Mouse (Mus musculus) liver, embryonic 12.5 days (tissue): Measurements from ENCODE around the gene Snph. TPM values are rescaled to one million over a fixed set of nuclear protein-coding genes. Genes with fewer than 3 reads are reported as not detected.
"Not testable (repeated sequence)": the region's sequence is repeated elsewhere in the genome, so short reads cannot be mapped to it uniquely, and the experiment has no call there.

Experiments used
- ATAC-seq: fragments of 200-750 bp; cut with Nextera tagmentation; 2 replicates; pipeline ENCODE4 v1.8.0; 2017; ENCODE audit warnings: moderate number of reproducible peaks, mild to moderate bottlenecking, moderate library complexity
- H3K27ac ChIP-seq: fragments of 300-500 bp; sonication (generic); 2 replicates; pipeline ENCODE4 v1.5.1; 2016; ENCODE audit warnings: mild to moderate bottlenecking
- H3K27me3 ChIP-seq: fragments of 300-500 bp; sonication (generic); replicated peaks from 2 replicates; pipeline ENCODE4 v1.6.1; 2016; ENCODE audit warnings: mild to moderate bottlenecking, moderate library complexity
- H3K36me3 ChIP-seq: fragments of 300-500 bp; sonication (generic); 2 replicates; pipeline ENCODE4 v1.6.1; 2016; ENCODE audit warnings: mild to moderate bottlenecking, moderate library complexity
- H3K4me1 ChIP-seq: fragments of 300-500 bp; sonication (generic); 2 replicates; pipeline ENCODE4 v1.6.1; 2016
- H3K4me2 ChIP-seq: fragments of 300-500 bp; sonication (generic); 2 replicates; pipeline ENCODE4 v1.6.1; 2016; ENCODE audit warnings: mild to moderate bottlenecking, moderate library complexity
- H3K4me3 ChIP-seq: fragments of 300-500 bp; sonication (generic); 2 replicates; pipeline ENCODE4 v1.5.1; 2016; ENCODE audit warnings: mild to moderate bottlenecking, moderate library complexity
- H3K9ac ChIP-seq: fragments of 300-500 bp; sonication (generic); 2 replicates; pipeline ENCODE4 v1.6.1; 2016; ENCODE audit warnings: mild to moderate bottlenecking, moderate library complexity
- H3K9me3 ChIP-seq: fragments of 300-500 bp; sonication (generic); replicated peaks from 2 replicates; pipeline ENCODE4 v1.6.1; 2016; ENCODE audit warnings: mild to moderate bottlenecking, moderate library complexity
- WGBS: fragments of 180-500 bp; shearing (Covaris S2); methylation state at CpG from one replicate; pipeline ENCODE4 v1.1.7; 2016; ENCODE audit not compliant: insufficient replicate concordance; 5-methylcytosine and 5-hydroxymethylcytosine counted together
- polyA plus RNA-seq: library from polyadenylated mRNA; unstranded; fragments of >200 nt; fragmentation: Nextera tagmentation; extraction: Ambion mirVana; gene quantifications from 2 replicates; pipeline ENCODE4 v1.2.1, GENCODE M21; 2016

Gene Snph
- polyA plus RNA-seq, 1 experiment from 2014 or later: 0.04 TPM

GRCm38 (mm10) chr2:151629310-151629709 is 3.1 kb downstream of the Snph start:
- Histone ChIP-seq H3K4me1 (no peaks in the 10 kb centered on the region), H3K9ac (no peak overlapping the region), H3K9me3 (no peaks in the 10 kb centered on the region), H3K4me3 (no peak overlapping the region), H3K4me2 (no peak overlapping the region), H3K27me3 (peaks cover 56% of the 10 kb centered on the region), H3K27ac (no peak overlapping the region), H3K36me3 (no peaks in the 10 kb centered on the region)
- ATAC-seq: no peak
- 49% methylated on average over 7 of the region's 7 CpGs for WGBS

GRCm38 (mm10) chr2:151628011-151628410 is 4.4 kb downstream of the Snph start:
- Histone ChIP-seq H3K9me3 (no peaks in the 10 kb centered on the region), H3K36me3 (no peaks in the 10 kb centered on the region), H3K4me3 (no peak overlapping the region), H3K9ac (no peak overlapping the region), H3K27ac (no peak overlapping the region), H3K27me3 (peaks cover 49% of the 10 kb centered on the region), H3K4me2 (no peak overlapping the region), H3K4me1 (no peaks in the 10 kb centered on the region)
- 68% methylated on average over 3 of the region's 3 CpGs for WGBS
- ATAC-seq: no peak

GRCm38 (mm10) chr2:151626296-151626695 is 6.1 kb downstream of the Snph start:
- Histone ChIP-seq H3K9ac (no peak overlapping the region), H3K27me3 (peaks cover 32% of the 10 kb centered on the region), H3K4me3 (no peak overlapping the region), H3K4me2 (no peak overlapping the region), H3K9me3 (no peaks in the 10 kb centered on the region), H3K4me1 (no peaks in the 10 kb centered on the region), H3K27ac (no peak overlapping the region), H3K36me3 (no peaks in the 10 kb centered on the region)
- WGBS: 66% methylated on average over 7 of the region's 7 CpGs
- no peak for ATAC-seq

- Histone ChIP-seq H3K27ac (no peak overlapping the region), H3K4me2 (no peak overlapping the region), H3K4me3 (no peak overlapping the region), H3K4me1 (no peaks in the 10 kb centered on the region), H3K36me3 (no peaks in the 10 kb centered on the region), H3K27me3 (peaks cover 7% of the 10 kb centered on the region; the same call in 1 of the 2 replicates), H3K9me3 (no peaks in the 10 kb centered on the region), H3K9ac (no peak overlapping the region)
- ATAC-seq: no peak
- WGBS: 62% methylated on average over 3 of the region's 3 CpGs
Observed at GRCm38 (mm10) chr2:151623776-151624175, 8.6 kb downstream of the Snph start.

- no peak overlapping the region for H3K27ac ChIP-seq
- no peaks in the 10 kb centered on the region for H3K4me1 ChIP-seq
- H3K36me3 ChIP-seq: no peaks in the 10 kb centered on the region
- H3K9me3 ChIP-seq: no peaks in the 10 kb centered on the region
- no peak overlapping the region for H3K4me3 ChIP-seq
- 44% methylated on average over 6 of the region's 6 CpGs for WGBS
- no peaks in the 10 kb centered on the region for H3K27me3 ChIP-seq
- H3K9ac ChIP-seq: no peak overlapping the region
- H3K4me2 ChIP-seq: no peak overlapping the region
- no peak for ATAC-seq
Observed at GRCm38 (mm10) chr2:151616551-151617329, 15.7 kb downstream of the Snph start.

GRCm38 (mm10) chr2:151615779-151616178 is 16.6 kb downstream of the Snph start:
- ATAC-seq, H3K4me3 ChIP-seq, H3K9me3 ChIP-seq, H3K36me3 ChIP-seq, H3K9ac ChIP-seq, H3K4me2 ChIP-seq, H3K4me1 ChIP-seq, H3K27ac ChIP-seq, H3K27me3 ChIP-seq: not testable (repeated sequence)
- 72% methylated on average over 7 of the region's 8 CpGs for WGBS

GRCm38 (mm10) chr2:151609974-151610373 is 22.4 kb downstream of the Snph start:
- Histone ChIP-seq H3K4me1 (no peaks in the 10 kb centered on the region), H3K9me3 (no peaks in the 10 kb centered on the region), H3K9ac (no peak overlapping the region), H3K27me3 (no peaks in the 10 kb centered on the region), H3K36me3 (no peaks in the 10 kb centered on the region), H3K4me2 (no peak overlapping the region), H3K4me3 (no peak overlapping the region), H3K27ac (no peak overlapping the region)
- WGBS: 42% methylated on average over 3 of the region's 3 CpGs
- ATAC-seq: no peak

GRCm38 (mm10) chr2:151608435-151608834 is 24.0 kb downstream of the Snph start:
- H3K36me3 ChIP-seq: no peaks in the 10 kb centered on the region
- H3K4me2 ChIP-seq: no peak overlapping the region
- H3K27ac ChIP-seq: no peak overlapping the region
- 35% methylated on average over 1 of the region's 1 CpGs for WGBS
- no peaks in the 10 kb centered on the region; the same call in 1 of the 2 replicates for H3K27me3 ChIP-seq
- no peak overlapping the region for H3K9ac ChIP-seq
- no peaks in the 10 kb centered on the region for H3K4me1 ChIP-seq
- no peaks in the 10 kb centered on the region for H3K9me3 ChIP-seq
- H3K4me3 ChIP-seq: no peak overlapping the region
- ATAC-seq: no peak

- no peak overlapping the region for H3K4me2 ChIP-seq
- peaks cover 11% of the 10 kb centered on the region; the same call in 1 of the 2 replicates for H3K27me3 ChIP-seq
- 34% methylated on average over 11 of the region's 11 CpGs for WGBS
- ATAC-seq: no peak
- H3K36me3 ChIP-seq: no peaks in the 10 kb centered on the region
- no peaks in the 10 kb centered on the region for H3K9me3 ChIP-seq
- no peak overlapping the region for H3K27ac ChIP-seq
- no peak overlapping the region for H3K9ac ChIP-seq
- no peak overlapping the region for H3K4me3 ChIP-seq
- H3K4me1 ChIP-seq: no peaks in the 10 kb centered on the region
Observed at GRCm38 (mm10) chr2:151605437-151605987, 26.9 kb downstream of the Snph start.

- no peak for ATAC-seq
- Histone ChIP-seq H3K4me1 (no peaks in the 10 kb centered on the region), H3K36me3 (no peaks in the 10 kb centered on the region), H3K27ac (no peak overlapping the region), H3K4me2 (no peak overlapping the region), H3K27me3 (peaks cover 17% of the 10 kb centered on the region), H3K9me3 (no peaks in the 10 kb centered on the region), H3K4me3 (no peak overlapping the region), H3K9ac (no peak overlapping the region)
- 49% methylated on average over 4 of the region's 4 CpGs for WGBS
Observed at GRCm38 (mm10) chr2:151603630-151604029, 28.8 kb downstream of the Snph start.

GRCm38 (mm10) chr2:151602106-151602505 is 30.3 kb downstream of the Snph start:
- Histone ChIP-seq H3K36me3 (no peaks in the 10 kb centered on the region), H3K9ac (no peak overlapping the region), H3K27me3 (peaks cover 17% of the 10 kb centered on the region), H3K4me1 (no peaks in the 10 kb centered on the region), H3K9me3 (no peaks in the 10 kb centered on the region), H3K4me2 (no peak overlapping the region), H3K4me3 (no peak overlapping the region), H3K27ac (no peak overlapping the region)
- 0 out of 2 replicates have a peak, but pooled peaks have one; percentile 23 for ATAC-seq
- WGBS: 37% methylated on average over 4 of the region's 4 CpGs

GRCm38 (mm10) chr2:151598068-151598467 is 34.3 kb downstream of the Snph start:
- Histone ChIP-seq H3K9ac (no peak overlapping the region), H3K27me3 (peaks cover 17% of the 10 kb centered on the region), H3K4me3 (no peak overlapping the region), H3K36me3 (no peaks in the 10 kb centered on the region), H3K4me2 (no peak overlapping the region), H3K27ac (no peak overlapping the region), H3K9me3 (no peaks in the 10 kb centered on the region), H3K4me1 (no peaks in the 10 kb centered on the region)
- 42% methylated on average over 2 of the region's 2 CpGs for WGBS
- ATAC-seq: no peak
